ENCODE assay signal across 8 mouse cellular contexts in the genomic region with DNA sequence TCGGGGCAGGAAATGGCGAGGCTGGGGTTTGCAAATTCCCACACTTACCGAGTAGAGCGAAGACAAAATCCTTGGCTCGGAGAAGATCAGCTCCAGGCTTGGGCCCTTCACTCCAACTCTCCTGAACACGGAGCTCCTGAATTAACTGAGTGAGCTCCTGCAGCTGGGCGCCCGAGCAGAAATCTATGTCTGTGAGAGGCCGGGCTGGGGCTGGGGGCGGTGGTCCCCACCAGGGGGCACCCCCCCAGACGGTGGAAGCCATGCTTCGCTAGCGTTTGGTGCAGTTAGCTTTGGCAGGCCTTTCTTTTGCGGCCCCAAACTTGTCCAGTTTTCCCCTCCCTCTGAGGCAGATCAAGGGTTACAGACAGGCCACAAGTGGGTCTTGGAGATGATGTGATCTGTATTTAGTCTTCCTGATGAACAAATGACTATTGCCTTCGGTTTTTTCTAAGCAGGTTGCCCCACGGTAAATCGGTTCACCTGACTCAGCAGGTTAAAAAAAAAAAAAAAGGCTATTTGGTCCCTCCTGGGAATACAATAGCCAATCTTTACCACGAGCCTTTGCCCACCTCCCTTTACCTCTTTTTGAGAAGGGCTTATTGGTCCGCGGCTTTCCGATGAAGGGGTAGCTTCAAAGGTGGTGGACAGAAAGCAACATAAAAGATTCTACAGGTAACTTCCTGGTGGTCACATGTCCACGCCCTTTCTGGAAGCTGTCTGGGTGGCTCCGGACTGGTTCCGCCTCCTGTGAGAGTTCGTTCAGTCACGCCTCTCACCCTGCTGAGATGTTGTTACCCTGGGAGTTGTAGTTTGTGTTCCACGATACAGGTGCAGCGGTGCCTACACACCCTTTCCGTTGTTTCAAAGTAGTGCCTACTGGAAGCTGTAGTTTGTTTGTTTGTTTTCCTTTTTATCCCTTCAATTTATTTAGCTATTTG. TPM values are rescaled to one million over a fixed set of nuclear protein-coding genes. Genes with fewer than 3 reads are reported as not detected.
A peak's percentile ranks its signal among the peaks of the same experiment; 100 is the strongest.
DNase-seq lines count a peak whose midpoint lies in the region; ATAC-seq and TF ChIP-seq lines count a peak whose summit lies in the region.

TSS of gene Tmem102 (minus strand) at position 653 of the 938 bp plus-strand sequence.

- H3K9me3 ChIP-seq in hindbrain, embryonic 15.5 days, result no peaks in the 10 kb centered on the region
- H3K9me3 ChIP-seq in liver, embryonic 12.5 days (replicated peaks), result 0 out of 2 replicates have a peak, but pooled peaks cover 5% of the 10 kb centered on the region

- H3K36me3 ChIP-seq in thymus, adult 2 months (ENCODE audit: control insufficient read depth, insufficient read depth, low read length), result no peaks in the 10 kb centered on the region
- no peaks in the 10 kb centered on the region for H3K36me3 ChIP-seq in hindbrain, embryonic 15.5 days
- H3K36me3 ChIP-seq in liver, embryonic 12.5 days, result no peaks in the 10 kb centered on the region
- H3K36me3 ChIP-seq in small intestine, adult 2 months (ENCODE audit: control insufficient read depth, insufficient read depth, low read length), result no peaks in the 10 kb centered on the region

- no peak within 1 kb of the TSS for H3K4me3 ChIP-seq in thymus, adult 2 months (ENCODE audit: control insufficient read depth, insufficient read depth, low read length)
- peak within 1 kb of the TSS; percentile 69 for H3K4me3 ChIP-seq in hindbrain, embryonic 15.5 days
- H3K4me3 ChIP-seq in liver, embryonic 12.5 days, result peak within 1 kb of the TSS; percentile 57; the same call in 1 of the 2 replicates
- peak within 1 kb of the TSS; percentile 64 for H3K4me3 ChIP-seq in small intestine, adult 2 months (ENCODE audit: low read depth, low read length)

- no peak within 1 kb of the TSS for H3K27ac ChIP-seq in thymus, adult 2 months (ENCODE audit: control insufficient read depth, insufficient read depth, low read length)
- no peak within 1 kb of the TSS for H3K27ac ChIP-seq in hindbrain, embryonic 15.5 days (replicated peaks)
- no peak within 1 kb of the TSS for H3K27ac ChIP-seq in liver, embryonic 12.5 days
- H3K27ac ChIP-seq in small intestine, adult 2 months (ENCODE audit: insufficient read depth, low read depth, low read length), result peak within 1 kb of the TSS; percentile 63

- peak within 1 kb of the TSS; percentile 94 for H3K4me2 ChIP-seq in hindbrain, embryonic 15.5 days
- H3K4me2 ChIP-seq in liver, embryonic 12.5 days, result peak within 1 kb of the TSS; percentile 70

- H3K4me1 ChIP-seq in thymus, adult 2 months (replicated peaks; ENCODE audit: control insufficient read depth, insufficient read depth, low read length), result peaks cover 34% of the 10 kb centered on the region
- peaks cover 45% of the 10 kb centered on the region for H3K4me1 ChIP-seq in hindbrain, embryonic 15.5 days (replicated peaks)
- H3K4me1 ChIP-seq in liver, embryonic 12.5 days, result peaks cover 48% of the 10 kb centered on the region
- H3K4me1 ChIP-seq in small intestine, adult 2 months (ENCODE audit: control insufficient read depth, insufficient read depth, insufficient read length, low read length), result peaks cover 16% of the 10 kb centered on the region

- peaks cover 20% of the 10 kb centered on the region; the same call in 1 of the 2 replicates for H3K27me3 ChIP-seq in thymus, adult 2 months (ENCODE audit: control insufficient read depth, insufficient read depth, low read length)
- peaks cover 24% of the 10 kb centered on the region for H3K27me3 ChIP-seq in hindbrain, embryonic 15.5 days
- H3K27me3 ChIP-seq in liver, embryonic 12.5 days (replicated peaks), result peaks cover 80% of the 10 kb centered on the region
- 0 out of 2 replicates have a peak, but pooled peaks cover 4% of the 10 kb centered on the region for H3K27me3 ChIP-seq in small intestine, adult 2 months (ENCODE audit: control insufficient read depth, insufficient read depth, low read length)

- DNase-seq in thymus, postnatal 4 days, result peak; percentile 58
- DNase-seq in thymus, adult 2 months, result no peak
- no peak for DNase-seq in c-Kit-positive CD71-positive TER-119-positive erythroid progenitor cells, embryonic 14.5 days (ENCODE audit: low spot score)
- DNase-seq in B cell, adult 2 months, result no peak

- H3K9ac ChIP-seq in hindbrain, embryonic 15.5 days, result no peak within 1 kb of the TSS
- no peak within 1 kb of the TSS for H3K9ac ChIP-seq in liver, embryonic 12.5 days

- TF ChIP-seq POLR2A in thymus, adult 2 months (IDR thresholded peaks at IDR 0.05; ENCODE audit: control insufficient read depth, extremely low read depth, insufficient read depth, low read length, poor library complexity), result no peak
- TF ChIP-seq POLR2A in small intestine, adult 2 months (IDR thresholded peaks at IDR 0.05; ENCODE audit: low read depth, low read length), result no peak

- 67% methylated on average over 29 of the region's 29 CpGs for WGBS in thymus, adult 2 months
- WGBS in hindbrain, embryonic 15.5 days, result 5% methylated on average over 29 of the region's 29 CpGs
- WGBS in liver, embryonic 12.5 days (ENCODE audit: insufficient replicate concordance), result 18% methylated on average over 29 of the region's 29 CpGs
- WGBS in small intestine, adult 2 months, result 17% methylated on average over 29 of the region's 29 CpGs

- no peak for TF ChIP-seq CTCF in thymus, adult 2 months (IDR thresholded peaks at IDR 0.05; ENCODE audit: borderline replicate concordance, control insufficient read depth, extremely low read depth, insufficient read depth, low read length, poor library complexity)
- TF ChIP-seq CTCF in small intestine, adult 2 months (IDR thresholded peaks at IDR 0.05; ENCODE audit: extremely low read depth, insufficient read length, insufficient replicate concordance, low read depth, low read length), result no peak

- ATAC-seq in hindbrain, embryonic 15.5 days (ENCODE audit: low FRiP score, low read depth), result no peak
- no peak for ATAC-seq in liver, embryonic 12.5 days
- no peak for ATAC-seq in CD4-positive, CD25-positive, alpha-beta regulatory T cell, adult 4 months

RNA-seq across cellular contexts. Expression of gene Tmem102, which starts in this region (rescaled TPM):
- 4.7 and 5.1 TPM in 2 replicates for polyA plus RNA-seq in thymus, adult 2 months (2012; rRNA removed)
- 1.1 and 2.0 TPM in 2 replicates for polyA plus RNA-seq in hindbrain, embryonic 15.5 days (2015; fragmentation: Nextera tagmentation; extraction: Ambion mirVana)
- polyA plus RNA-seq in liver, embryonic 12.5 days (2016; fragmentation: Nextera tagmentation; extraction: Ambion mirVana), result 0.59 and 0.72 TPM in 2 replicates
- 30.5 and 63.0 TPM in 2 replicates for polyA plus RNA-seq in small intestine, adult 2 months (2012; rRNA removed)
- not detected for polyA plus RNA-seq in CD4-positive, CD25-positive, alpha-beta regulatory T cell, adult 4 months (2017; shearing (Covaris generic))
